Mouse (Mus musculus) c-Kit-positive CD71-positive TER-119-negative erythroid progenitor cells, embryonic 14.5 days (primary cell): ENCODE measurements around the gene Vti1b.

ENCODE experiments used
- DNase-seq: peaks from one replicate; pipeline ENCODE4 v3.0.0-alpha.2; 2013; ENCODE audit warnings: low read depth

The Vti1b gene

GRCm38 (mm10) chr12:79136949-79137348 is 35.5 kb downstream of the Vti1b start:
- DNase-seq: no peak

GRCm38 (mm10) chr12:79135105-79135504 is 37.4 kb downstream of the Vti1b start:
- DNase-seq: no peak

- no peak for DNase-seq
Measured at GRCm38 (mm10) chr12:79134676-79135075, 37.8 kb downstream of the Vti1b start.

GRCm38 (mm10) chr12:79131706-79132460 is 40.6 kb downstream of the Vti1b start:
- DNase-seq: no peak

GRCm38 (mm10) chr12:79131178-79131675 is 41.2 kb downstream of the Vti1b start:
- no peak for DNase-seq

- peak; percentile 56 for DNase-seq
Measured at GRCm38 (mm10) chr12:79130299-79131177, 41.9 kb downstream of the Vti1b start, which contains the start of gene Arg2. Gene Arg2, plus strand, starts transcription at chr12:79130777.

- DNase-seq: peak; percentile 21
Measured at GRCm38 (mm10) chr12:79122820-79123219, 49.6 kb downstream of the Vti1b start.

GRCm38 (mm10) chr12:79118991-79119390 is 53.5 kb downstream of the Vti1b start:
- no peak for DNase-seq
